Mouse (Mus musculus): ENCODE measurements around the gene Flnb.

- no peak for TF ChIP-seq GATA1 (IDR thresholded peaks at IDR 0.05; ENCODE audit: borderline replicate concordance, low read length)
- TF ChIP-seq FLI1 (IDR thresholded peaks at IDR 0.05; ENCODE audit: low read length), result no peak
Observed at GRCm38 (mm10) chr14:7824651-7825268, 7.0 kb downstream of the Flnb start.

Data from megakaryocyte, embryonic 14.5 days (primary cell).